ENCODE assay signal across 9 mouse cellular contexts in the genomic region with DNA sequence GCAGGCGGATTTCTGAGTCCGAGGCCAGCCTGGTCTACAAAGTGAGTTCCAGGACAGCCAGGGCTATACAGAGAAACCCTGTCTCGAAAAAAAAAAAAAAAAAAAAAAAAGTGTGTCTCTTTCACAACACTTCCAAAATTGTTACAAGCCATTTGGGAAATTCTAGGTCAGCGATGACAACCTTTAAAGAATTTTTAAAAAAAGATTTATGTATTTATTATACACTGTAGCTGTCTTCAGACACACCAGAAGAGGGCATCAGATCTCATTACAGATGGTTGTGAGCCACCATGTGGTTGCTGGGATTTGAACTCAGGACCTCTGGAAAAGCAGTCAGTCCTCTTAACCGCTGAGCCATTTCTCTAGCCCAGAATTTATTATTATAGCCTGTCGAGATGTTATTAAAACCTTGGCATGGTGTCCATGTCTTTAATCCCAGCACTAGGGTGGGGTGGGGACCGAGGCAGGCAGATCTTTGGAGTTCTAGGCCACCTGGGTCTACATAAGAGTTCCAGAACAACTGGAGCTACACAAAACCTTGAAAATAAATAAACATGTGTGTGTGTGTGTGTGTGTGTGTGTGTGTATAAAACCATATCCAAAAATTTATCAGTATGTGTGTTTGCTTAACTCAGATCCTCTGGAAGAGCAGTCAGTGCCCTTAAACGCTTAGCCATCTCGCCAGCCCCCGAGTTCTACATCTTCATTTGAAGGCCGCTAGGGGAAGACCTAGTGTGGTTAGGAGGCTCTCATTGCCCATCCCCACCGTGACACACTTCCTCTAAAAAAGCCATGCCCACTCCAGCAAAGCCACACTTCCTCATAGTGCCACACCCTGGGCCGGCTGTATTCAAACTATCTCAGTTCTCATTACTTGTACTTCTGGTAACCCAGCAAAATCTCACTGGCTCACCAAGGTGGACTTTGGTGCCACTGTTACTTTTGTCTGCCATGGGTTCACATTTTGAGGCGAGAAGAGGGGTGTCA. TPM values are rescaled to one million over a fixed set of nuclear protein-coding genes. Genes with fewer than 3 reads are reported as not detected.
DNase-seq lines count a peak whose midpoint lies in the region; ATAC-seq and TF ChIP-seq lines count a peak whose summit lies in the region.
"Had no signal": no experiment of that assay in that cellular context is flagged by ENCODE, and none has a peak within 500 bp of the region (broad histone marks: within the 10 kb centered on the region; RNA-seq: fewer than 3 reads in every experiment).

No protein-coding gene starts in this region.

- H3K36me3 ChIP-seq in myocyte (ENCODE audit: control insufficient read depth, insufficient read depth): no peaks in the 10 kb centered on the region

- no peak for DNase-seq in layer of hippocampus, adult 2 months (ENCODE audit: low spot score in 2 of 2)
- no peak for DNase-seq in layer of hippocampus, postnatal 25 days (ENCODE audit: extremely low spot score in 1 of 2, low spot score in 1 of 2)
- peak; percentile 68 to 74 for DNase-seq in kidney, postnatal 36 days
- DNase-seq in frontal cortex, adult 2 months (ENCODE audit: extremely low spot score in 1 of 2, low spot score in 1 of 2): no peak
- no peak for DNase-seq in left cerebral cortex, adult 18-20 months (ENCODE audit: low spot score in 2 of 2)

- H3K27me3 ChIP-seq in myocyte (ENCODE audit: control insufficient read depth, insufficient read depth, insufficient read length): no peaks in the 10 kb centered on the region

- H3K4me2 ChIP-seq in myocyte (ENCODE audit: low read depth): peak overlapping the region; percentile 76

- no peak for TF ChIP-seq POLR2A in myocyte (IDR thresholded peaks at IDR 0.05; ENCODE audit: insufficient read length, low read depth)

- no peaks in the 10 kb centered on the region for H3K79me2 ChIP-seq in myocyte (ENCODE audit: control insufficient read depth, insufficient read depth)

- H3K4me3 ChIP-seq in layer of hippocampus, adult 2 months: no peak overlapping the region
- H3K4me3 ChIP-seq in myocyte: peak overlapping the region; percentile 20

- H3K27ac ChIP-seq in layer of hippocampus, adult 2 months: no peak overlapping the region

- H3ac ChIP-seq in myocyte (ENCODE audit: control insufficient read depth, insufficient read length): no peak overlapping the region

- 0 out of 2 replicates have a peak, but pooled peaks have one; percentile 3 for TF ChIP-seq CTCF in layer of hippocampus, adult 2 months (conservative IDR thresholded peaks at IDR 0.05)

- ATAC-seq in granulocyte monocyte progenitor cell, adult 5-6 weeks (replicated peaks; ENCODE audit: poor library complexity, severe bottlenecking): peak; percentile 69
- no peak for ATAC-seq in cerebellum, adult (ENCODE audit: insufficient number of reproducible peaks, low FRiP score, low TSS enrichment)

TF ChIP-seq in myocyte, 11 proteins besides CTCF, POLR2A, EP300 and RAD21:
- TF ChIP-seq REST (IDR thresholded peaks at IDR 0.05; ENCODE audit: insufficient read depth, insufficient read length): no peak
- TF ChIP-seq E2F4 (IDR thresholded peaks at IDR 0.05; ENCODE audit: insufficient read depth): no peak
- no peak for TF ChIP-seq MYOD1 (IDR thresholded peaks at IDR 0.05; ENCODE audit: control insufficient read depth in 1 of 3, insufficient read length in 2 of 3, low read depth in 2 of 3)
- no peak for TF ChIP-seq POLR2AphosphoS2 (IDR thresholded peaks at IDR 0.05; ENCODE audit: insufficient read length, low read depth)
- TF ChIP-seq TCF3 (IDR thresholded peaks at IDR 0.05; ENCODE audit: insufficient read length, low read depth): no peak

RNA-seq across cellular contexts. Expression of a gene that starts 3.7 kb away (rescaled TPM):
- total RNA-seq in layer of hippocampus, adult 2 months (2021): 10 to 100 TPM; 15.7 to 21.2 TPM
- 10 to 100 TPM; 14.6 to 15.9 TPM for total RNA-seq in layer of hippocampus, postnatal 25 days (2021)
- 275 and 369 TPM in 2 replicates for total RNA-seq in granulocyte monocyte progenitor cell, adult 5-6 weeks (2014; fragmentation: Nextera tagmentation)
- total RNA-seq in granulocyte monocyte progenitor cell, adult 5-6 weeks (2017): 399 and 416 TPM in 2 replicates
- polyA plus RNA-seq in myocyte (2012; fragmentation: generic; extraction: Trizol): 38.3 TPM
- polyA plus RNA-seq in frontal cortex, adult 2 months (2012; rRNA removed): 66.1 and 69.2 TPM in 2 replicates
- 10 to 100 TPM; 26.2 to 33.1 TPM for total RNA-seq in left cerebral cortex, adult 18-20 months (2021)

RNA-seq across cellular contexts. Expression of a gene that starts 17.2 kb away (rescaled TPM):
- total RNA-seq in layer of hippocampus, adult 2 months (2021): 100 to 1,000 TPM; 230 to 239 TPM
- total RNA-seq in layer of hippocampus, postnatal 25 days (2021): 100 to 1,000 TPM; 213 to 229 TPM
- 411 and 417 TPM in 2 replicates for total RNA-seq in granulocyte monocyte progenitor cell, adult 5-6 weeks (2014; fragmentation: Nextera tagmentation)
- total RNA-seq in granulocyte monocyte progenitor cell, adult 5-6 weeks (2017): 175 and 187 TPM in 2 replicates
- 268 TPM for polyA plus RNA-seq in myocyte (2012; fragmentation: generic; extraction: Trizol)
- 438 and 444 TPM in 2 replicates for polyA plus RNA-seq in frontal cortex, adult 2 months (2012; rRNA removed)
- total RNA-seq in left cerebral cortex, adult 18-20 months (2021): 100 to 1,000 TPM; 201 to 213 TPM

RNA-seq across cellular contexts. Expression of a gene that starts 23.2 kb away (rescaled TPM):
- 10 to 100 TPM; 13.3 to 15.1 TPM for total RNA-seq in layer of hippocampus, adult 2 months (2021)
- total RNA-seq in layer of hippocampus, postnatal 25 days (2021): 10 to 100 TPM; 13.7 to 14.8 TPM
- total RNA-seq in granulocyte monocyte progenitor cell, adult 5-6 weeks (2014; fragmentation: Nextera tagmentation): 4.5 and 5.2 TPM in 2 replicates
- 5.3 and 5.9 TPM in 2 replicates for total RNA-seq in granulocyte monocyte progenitor cell, adult 5-6 weeks (2017)
- 27.1 TPM for polyA plus RNA-seq in myocyte (2012; fragmentation: generic; extraction: Trizol)
- polyA plus RNA-seq in frontal cortex, adult 2 months (2012; rRNA removed): 13.7 and 15.1 TPM in 2 replicates
- total RNA-seq in left cerebral cortex, adult 18-20 months (2021): 10 to 100 TPM; 11.6 to 14.9 TPM

RNA-seq across cellular contexts. Expression of a gene that starts 25.3 kb away (rescaled TPM):
- 100 to 1,000 TPM; 615 to 646 TPM for total RNA-seq in layer of hippocampus, adult 2 months (2021)
- total RNA-seq in layer of hippocampus, postnatal 25 days (2021): 100 to 1,000 TPM; 607 to 639 TPM
- 10.0 and 11.7 TPM in 2 replicates for total RNA-seq in granulocyte monocyte progenitor cell, adult 5-6 weeks (2014; fragmentation: Nextera tagmentation)
- total RNA-seq in granulocyte monocyte progenitor cell, adult 5-6 weeks (2017): 2.0 and 3.9 TPM in 2 replicates
- polyA plus RNA-seq in myocyte (2012; fragmentation: generic; extraction: Trizol): 2.0 TPM
- 665 and 695 TPM in 2 replicates for polyA plus RNA-seq in frontal cortex, adult 2 months (2012; rRNA removed)
- 100 to 1,000 TPM; 587 to 598 TPM for total RNA-seq in left cerebral cortex, adult 18-20 months (2021)

RNA-seq across cellular contexts. Expression of a gene that starts 38.2 kb away (rescaled TPM):
- total RNA-seq in layer of hippocampus, adult 2 months (2021): not detected
- not detected for total RNA-seq in layer of hippocampus, postnatal 25 days (2021)
- total RNA-seq in granulocyte monocyte progenitor cell, adult 5-6 weeks (2014; fragmentation: Nextera tagmentation): not detected in 2 replicates
- total RNA-seq in granulocyte monocyte progenitor cell, adult 5-6 weeks (2017): 0.82 TPM in 1 of 2 replicates, not detected in the other
- polyA plus RNA-seq in myocyte (2012; fragmentation: generic; extraction: Trizol): 0.18 TPM
- polyA plus RNA-seq in frontal cortex, adult 2 months (2012; rRNA removed): not detected in 2 replicates
- not detected for total RNA-seq in left cerebral cortex, adult 18-20 months (2021)
- polyA plus RNA-seq: limb, embryonic 11.5 days had no signal

Comparison
In these comparisons a context has a peak if more than half of its experiments do, and no peak if none do; other contexts are left out.
1. DNase-seq: peak in kidney, postnatal 36 days (2 of 2); none in layer of hippocampus, adult 2 months (0 of 2), layer of hippocampus, postnatal 25 days (0 of 2), frontal cortex, adult 2 months (0 of 2) and left cerebral cortex, adult 18-20 months (0 of 2).
2. RNA of a gene that starts 3.7 kb away (total RNA-seq): 275 to 416 TPM in granulocyte monocyte progenitor cell, adult 5-6 weeks; 26.2 to 33.1 TPM in left cerebral cortex, adult 18-20 months, 15.7 to 21.2 TPM in layer of hippocampus, adult 2 months and 14.6 to 15.9 TPM in layer of hippocampus, postnatal 25 days; every median in the first group is over 4 times any median in the second.